17 mouse cellular contexts compared by ENCODE assay signal in genomic region chr16:28935701-28936100, GRCm38 (mm10).
"Had no signal": no experiment of that assay in that cellular context is flagged by ENCODE, and none has a peak within 500 bp of the region (broad histone marks: within the 10 kb centered on the region; RNA-seq: fewer than 3 reads in every experiment).

No protein-coding gene starts in this region.

- H3K27ac ChIP-seq: lung, embryonic 15.5 days; macrophage; midbrain, embryonic 12.5 days; neural tube, embryonic 12.5 days; stomach, embryonic 15.5 days; stomach, postnatal 0 days had no signal

- H3K27me3 ChIP-seq: lung, embryonic 15.5 days; stomach, embryonic 15.5 days had no signal

- H3K4me3 ChIP-seq: lung, embryonic 15.5 days; megakaryocyte, embryonic 14.5 days; midbrain, embryonic 12.5 days; neural tube, embryonic 12.5 days; stomach, embryonic 15.5 days had no signal

- DNase-seq: liver, postnatal 0 days; lung, adult 2 months; lung, postnatal 14 days; lung, postnatal 36 days; midbrain, embryonic 14.5 days; right cerebral cortex, postnatal 14 days; thymus, adult 2 months; thymus, postnatal 25 days; thymus, postnatal 4 days had no signal

- H3K36me3 ChIP-seq: lung, embryonic 15.5 days; midbrain, embryonic 12.5 days; neural tube, embryonic 12.5 days; stomach, embryonic 15.5 days had no signal

- H3K9me3 ChIP-seq: lung, embryonic 15.5 days; midbrain, embryonic 12.5 days; neural tube, embryonic 12.5 days; stomach, embryonic 15.5 days had no signal

- H3K4me1 ChIP-seq: megakaryocyte, embryonic 14.5 days; midbrain, embryonic 12.5 days; neural tube, embryonic 12.5 days; stomach, embryonic 15.5 days had no signal

- H3K9ac ChIP-seq: liver, postnatal 0 days; lung, embryonic 15.5 days; midbrain, embryonic 12.5 days; neural tube, embryonic 12.5 days; stomach, embryonic 15.5 days had no signal

- H3K4me2 ChIP-seq: lung, embryonic 15.5 days; midbrain, embryonic 12.5 days; neural tube, embryonic 12.5 days; stomach, embryonic 15.5 days had no signal

- ATAC-seq: liver, postnatal 0 days; lung, postnatal 0 days had no signal
